Mouse (Mus musculus): ENCODE measurements around the gene Pml. TPM values are rescaled to one million over a fixed set of nuclear protein-coding genes. Genes with fewer than 3 reads are reported as not detected.

The Pml gene
- polyA plus RNA-seq, 1 experiment from 2014 or later: 15.3 TPM

DNA sequence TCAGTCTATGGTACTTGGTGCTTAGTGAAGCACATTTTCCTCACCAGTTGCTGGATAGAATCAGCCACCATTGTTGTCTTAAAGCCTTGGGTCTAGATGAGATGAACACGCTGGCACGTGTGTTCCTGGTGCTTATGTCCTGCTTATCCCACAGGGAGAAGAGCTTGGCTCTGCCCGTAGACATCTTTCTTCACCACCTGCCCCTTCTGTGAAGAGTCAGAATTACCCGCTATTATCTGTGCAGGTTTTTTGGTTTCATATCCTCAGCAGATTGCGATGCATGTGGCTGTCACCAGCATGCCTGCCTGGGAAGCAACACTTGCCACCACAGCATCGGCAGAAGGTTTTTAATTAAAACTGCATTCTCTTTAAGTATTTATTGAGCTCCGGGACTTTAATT, 43.6 kb downstream of the Pml start:
- Histone ChIP-seq H3K4me2 (ENCODE audit: low read depth, low read length) (no peak overlapping the region), H3K27me3 (replicated peaks; ENCODE audit: control insufficient read depth, insufficient read depth, low read length) (peaks cover 33% of the 10 kb centered on the region), H3K9ac (ENCODE audit: low read depth, low read length) (no peak overlapping the region), H3K9me3 (ENCODE audit: control insufficient read depth, low read length) (no peaks in the 10 kb centered on the region), H3K36me3 (ENCODE audit: control insufficient read depth, insufficient read depth, low read length) (no peaks in the 10 kb centered on the region), H3K4me3 (ENCODE audit: low read depth, low read length) (no peak overlapping the region), H3K4me1 (ENCODE audit: control insufficient read depth, insufficient read depth, low read length) (peaks cover 18% of the 10 kb centered on the region), H3K27ac (replicated peaks; ENCODE audit: low read depth, low read length) (no peak overlapping the region)
- DNase-seq (ENCODE audit: low spot score) (no peak), ATAC-seq (ENCODE audit: low read depth) (no peak)
- WGBS: 82% methylated on average over 7 of the region's 7 CpGs

DNA sequence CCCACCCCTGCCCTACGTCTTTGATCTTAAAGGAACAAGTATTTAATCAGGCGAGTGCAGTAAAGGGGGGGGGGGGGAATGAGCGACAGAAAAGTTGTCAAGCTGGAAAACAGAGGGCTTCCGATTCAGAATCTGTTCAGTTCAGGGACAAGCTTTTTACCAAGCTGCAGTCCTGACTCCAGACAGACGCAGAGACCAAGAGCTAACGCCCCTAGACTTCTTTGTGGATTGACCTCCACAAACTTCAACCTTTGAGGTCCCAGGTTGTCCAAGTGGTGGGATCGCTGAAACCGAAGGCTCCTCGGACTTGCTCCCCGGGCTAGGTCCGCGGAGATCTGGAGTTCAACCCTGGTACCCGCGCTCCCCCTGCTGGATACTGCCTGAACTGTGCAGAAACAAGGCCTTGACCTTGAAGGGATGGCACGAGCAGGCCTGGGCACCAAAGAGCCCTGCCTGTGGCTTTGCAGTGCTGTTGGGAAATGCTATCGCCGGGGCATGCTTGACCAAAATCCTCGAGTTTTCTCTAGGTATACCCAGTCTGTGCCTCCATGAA, 45.1 kb downstream of the Pml start:
- H3K9ac ChIP-seq (ENCODE audit: low read depth, low read length): peak overlapping the region; percentile 47; the same call in 1 of the 2 replicates
- 3% methylated on average over 18 of the region's 18 CpGs for WGBS
- peak; percentile 77 for ATAC-seq (ENCODE audit: low read depth)

DNA sequence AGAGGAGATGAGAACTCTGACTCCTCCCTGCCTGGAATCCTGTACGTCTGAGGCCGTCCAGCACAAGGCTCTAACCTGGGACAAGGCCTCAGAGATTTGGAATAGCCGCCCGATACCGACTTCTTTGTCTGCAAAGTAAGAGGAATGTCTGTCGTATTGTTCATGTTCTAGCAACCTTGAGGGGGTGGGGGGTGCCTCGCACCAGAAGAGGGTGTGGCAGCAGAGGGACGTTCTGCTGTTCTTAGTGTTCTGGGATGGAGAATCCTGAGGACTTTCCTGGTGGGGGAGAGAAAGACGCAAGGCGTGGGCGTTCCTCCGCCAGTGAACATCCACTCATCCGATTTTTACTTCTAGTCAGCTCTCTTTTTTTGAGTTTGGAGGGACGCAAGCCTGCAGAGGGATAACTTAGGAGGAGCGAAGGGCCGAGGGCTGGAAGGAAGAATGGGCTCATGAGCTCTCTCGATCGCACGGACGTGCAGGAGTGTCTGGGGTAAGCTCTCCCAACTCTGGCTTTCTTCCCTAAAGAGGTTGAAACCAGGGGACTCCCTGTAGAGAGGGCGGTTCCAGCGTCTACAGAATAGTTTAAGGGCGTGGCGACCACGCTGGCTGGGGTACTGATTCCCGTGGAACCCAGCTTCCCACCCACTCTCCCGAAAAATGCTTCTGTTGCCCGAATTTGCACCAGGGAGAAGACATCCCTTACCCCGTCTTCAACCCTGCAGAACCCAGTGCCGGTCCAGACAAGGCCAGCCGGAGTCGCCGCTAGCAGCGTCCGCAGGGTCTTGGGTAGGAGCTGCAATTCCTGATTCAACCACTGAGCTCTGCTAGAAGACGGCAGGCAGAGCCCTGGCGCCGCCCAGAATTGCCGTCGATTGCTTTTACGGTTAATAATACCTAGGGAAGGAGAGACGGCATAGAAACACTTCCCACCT, 45.8 kb downstream of the Pml start, which contains the start of the genes Islr and Islr2:
TSS of gene Islr (minus strand) at position 791 of the 932 bp plus-strand sequence.
TSS of gene Islr2 (minus strand) at position 804 of the 932 bp plus-strand sequence.
- Histone ChIP-seq H3K36me3 (ENCODE audit: control insufficient read depth, insufficient read depth, low read length) (no peaks in the 10 kb centered on the region), H3K9ac (ENCODE audit: low read depth, low read length) (peak within 1 kb of the TSS; percentile 47), H3K9me3 (ENCODE audit: control insufficient read depth, low read length) (no peaks in the 10 kb centered on the region), H3K27me3 (replicated peaks; ENCODE audit: control insufficient read depth, insufficient read depth, low read length) (peaks cover 55% of the 10 kb centered on the region), H3K4me2 (ENCODE audit: low read depth, low read length) (peak within 1 kb of the TSS; percentile 59), H3K4me3 (ENCODE audit: low read depth, low read length) (peak within 1 kb of the TSS; percentile 35), H3K4me1 (ENCODE audit: control insufficient read depth, insufficient read depth, low read length) (peaks cover 24% of the 10 kb centered on the region), H3K27ac (replicated peaks; ENCODE audit: low read depth, low read length) (no peak within 1 kb of the TSS)
- peak; percentile 76 for ATAC-seq (ENCODE audit: low read depth)
- WGBS: 2% methylated on average over 42 of the region's 42 CpGs
- DNase-seq (ENCODE audit: low spot score): peak; percentile 89

More for the DNA sequence above, 45.1 kb downstream of the Pml start:
- no peak overlapping the region for H3K27ac ChIP-seq (replicated peaks; ENCODE audit: low read depth, low read length)
- H3K9me3 ChIP-seq (ENCODE audit: control insufficient read depth, low read length): no peaks in the 10 kb centered on the region
- peaks cover 18% of the 10 kb centered on the region for H3K4me1 ChIP-seq (ENCODE audit: control insufficient read depth, insufficient read depth, low read length)
- peaks cover 48% of the 10 kb centered on the region for H3K27me3 ChIP-seq (replicated peaks; ENCODE audit: control insufficient read depth, insufficient read depth, low read length)
- DNase-seq (ENCODE audit: low spot score): peak; percentile 86
- peak overlapping the region; percentile 59 for H3K4me2 ChIP-seq (ENCODE audit: low read depth, low read length)
- H3K4me3 ChIP-seq (ENCODE audit: low read depth, low read length): peak overlapping the region; percentile 35
- no peaks in the 10 kb centered on the region for H3K36me3 ChIP-seq (ENCODE audit: control insufficient read depth, insufficient read depth, low read length)

DNA sequence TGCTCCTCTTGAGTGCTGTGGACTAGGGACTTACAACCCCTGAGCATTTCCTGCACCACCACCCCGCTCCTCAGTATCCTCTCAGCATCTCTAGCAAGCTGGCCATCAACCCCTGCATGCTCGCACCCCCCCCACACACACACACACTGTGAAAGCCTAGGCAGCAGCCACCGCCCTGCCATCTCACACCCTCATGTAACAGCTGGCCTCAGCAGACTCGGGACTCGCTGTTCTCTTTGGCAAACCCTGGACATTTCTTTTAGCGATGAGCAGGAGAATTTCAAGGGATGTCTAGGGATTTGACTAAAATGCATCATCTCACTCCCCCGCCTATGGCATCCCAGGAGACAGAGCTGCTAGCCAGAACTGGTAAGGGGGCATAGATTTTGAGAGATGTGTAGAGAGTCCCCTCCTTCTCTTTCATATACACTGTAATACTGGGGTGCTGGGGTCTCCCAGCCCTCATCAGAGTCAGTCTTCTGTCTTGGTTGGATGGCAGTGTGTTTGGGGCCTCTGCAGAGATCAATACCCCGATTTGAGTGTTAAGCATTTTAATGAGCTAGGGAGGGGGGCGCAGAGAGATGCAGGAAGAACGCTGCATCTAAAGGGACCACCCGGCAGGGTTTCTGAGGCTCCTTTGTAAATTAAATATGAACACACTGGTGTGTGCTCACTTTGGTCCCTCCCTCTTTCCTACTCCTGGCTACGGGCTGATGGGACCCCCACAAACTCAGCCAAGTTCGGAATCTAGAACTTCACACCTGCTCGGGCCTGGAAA, 46.7 kb downstream of the Pml start:
- Histone ChIP-seq H3K9ac (ENCODE audit: low read depth, low read length) (no peak overlapping the region; the same call in 1 of the 2 replicates), H3K4me1 (ENCODE audit: control insufficient read depth, insufficient read depth, low read length) (peaks cover 32% of the 10 kb centered on the region), H3K27ac (replicated peaks; ENCODE audit: low read depth, low read length) (no peak overlapping the region), H3K27me3 (replicated peaks; ENCODE audit: control insufficient read depth, insufficient read depth, low read length) (peaks cover 64% of the 10 kb centered on the region), H3K9me3 (ENCODE audit: control insufficient read depth, low read length) (no peaks in the 10 kb centered on the region), H3K36me3 (ENCODE audit: control insufficient read depth, insufficient read depth, low read length) (no peaks in the 10 kb centered on the region), H3K4me2 (ENCODE audit: low read depth, low read length) (peak overlapping the region; percentile 48; the same call in 1 of the 2 replicates), H3K4me3 (ENCODE audit: low read depth, low read length) (0 out of 2 replicates have a peak overlapping the region, but pooled peaks have one; percentile 29)
- no peak for DNase-seq (ENCODE audit: low spot score)
- ATAC-seq (ENCODE audit: low read depth): no peak
- 11% methylated on average over 14 of the region's 14 CpGs for WGBS

DNA sequence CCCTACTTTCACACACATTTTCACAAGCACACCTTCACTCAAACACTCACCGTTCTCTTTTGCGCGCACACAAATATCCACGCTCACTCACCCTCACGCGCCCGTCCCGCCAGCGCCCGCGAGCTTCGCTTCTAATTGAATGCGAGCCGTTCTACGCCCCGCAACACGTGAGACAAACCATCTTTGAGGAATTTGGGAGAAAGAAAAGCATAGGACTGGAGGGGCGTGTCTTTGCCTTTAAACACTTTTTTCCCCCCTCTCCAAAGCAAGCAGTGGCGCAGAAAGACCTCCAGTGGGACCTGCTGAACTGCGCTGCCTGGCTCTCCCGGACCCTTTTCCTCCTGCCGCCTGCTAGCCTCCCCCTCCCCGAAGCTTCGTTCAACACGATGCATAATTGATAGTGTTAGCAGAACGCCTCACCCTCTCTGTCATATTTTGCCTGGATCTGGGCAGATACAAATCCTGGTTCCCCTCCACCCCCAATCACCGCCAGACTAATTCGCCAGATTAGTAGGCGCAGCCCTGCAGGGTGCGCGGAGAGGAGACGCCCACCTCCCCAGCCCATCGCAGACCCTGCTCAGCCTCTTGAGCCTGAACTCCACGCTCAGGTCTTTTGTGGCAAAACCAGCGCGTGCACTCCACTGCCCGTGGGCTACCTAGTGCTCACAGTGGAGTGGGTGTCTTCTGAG, 47.6 kb downstream of the Pml start:
- Histone ChIP-seq H3K4me2 (ENCODE audit: low read depth, low read length) (peak overlapping the region; percentile 48), H3K27ac (replicated peaks; ENCODE audit: low read depth, low read length) (peak overlapping the region; percentile 21; the same call in 1 of the 2 replicates), H3K9ac (ENCODE audit: low read depth, low read length) (no peak overlapping the region; the same call in 1 of the 2 replicates), H3K9me3 (ENCODE audit: control insufficient read depth, low read length) (no peaks in the 10 kb centered on the region), H3K4me1 (ENCODE audit: control insufficient read depth, insufficient read depth, low read length) (peaks cover 38% of the 10 kb centered on the region), H3K4me3 (ENCODE audit: low read depth, low read length) (peak overlapping the region; percentile 29), H3K27me3 (replicated peaks; ENCODE audit: control insufficient read depth, insufficient read depth, low read length) (peaks cover 73% of the 10 kb centered on the region), H3K36me3 (ENCODE audit: control insufficient read depth, insufficient read depth, low read length) (no peaks in the 10 kb centered on the region)
- under 1% methylated on average over 35 of the region's 37 CpGs for WGBS
- no peak for DNase-seq (ENCODE audit: low spot score)
- no peak for ATAC-seq (ENCODE audit: low read depth)

DNA sequence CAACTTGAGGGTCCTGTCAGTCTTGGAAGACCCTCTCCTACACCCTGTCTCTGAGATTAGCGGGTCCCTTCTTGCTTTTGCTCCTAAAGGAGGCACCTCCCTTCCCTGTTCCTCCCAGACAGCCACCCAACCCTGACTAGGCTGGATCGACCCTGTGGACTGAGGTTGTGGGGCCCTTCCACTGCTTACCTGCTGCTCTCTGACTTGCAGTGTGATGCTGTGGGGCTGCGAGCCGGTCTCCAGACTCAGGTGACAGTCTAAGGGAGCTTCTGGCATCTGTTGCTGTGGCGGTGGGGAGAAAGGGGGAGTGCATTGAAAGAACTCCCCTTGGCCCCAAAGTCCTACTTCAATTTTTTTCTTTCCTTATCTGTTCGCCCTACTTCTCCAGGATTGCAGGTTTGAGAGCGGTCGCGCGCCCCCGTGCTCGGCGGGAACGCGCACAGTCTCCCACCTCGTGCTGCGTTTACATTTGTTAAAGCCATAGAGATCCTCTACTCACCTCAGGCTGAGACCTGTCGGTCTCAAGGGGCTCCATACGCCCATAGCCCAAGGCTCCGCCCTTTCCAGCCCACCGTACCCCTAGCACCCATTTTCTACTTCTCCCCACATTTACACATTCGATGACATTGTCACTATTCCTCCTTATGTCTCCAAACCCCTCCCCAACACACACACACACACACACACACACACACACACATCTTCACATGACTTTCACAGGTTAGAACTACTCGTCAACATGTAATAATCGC, 48.3 kb downstream of the Pml start:
- Histone ChIP-seq H3K36me3 (ENCODE audit: control insufficient read depth, insufficient read depth, low read length) (no peaks in the 10 kb centered on the region), H3K27me3 (replicated peaks; ENCODE audit: control insufficient read depth, insufficient read depth, low read length) (peaks cover 80% of the 10 kb centered on the region), H3K4me2 (ENCODE audit: low read depth, low read length) (peak overlapping the region; percentile 48), H3K27ac (replicated peaks; ENCODE audit: low read depth, low read length) (peak overlapping the region; percentile 21; the same call in 1 of the 2 replicates), H3K4me3 (ENCODE audit: low read depth, low read length) (peak overlapping the region; percentile 29), H3K4me1 (ENCODE audit: control insufficient read depth, insufficient read depth, low read length) (peaks cover 45% of the 10 kb centered on the region), H3K9ac (ENCODE audit: low read depth, low read length) (peak overlapping the region; percentile 37), H3K9me3 (ENCODE audit: control insufficient read depth, low read length) (no peaks in the 10 kb centered on the region)
- DNase-seq (ENCODE audit: low spot score): no peak
- 2% methylated on average over 24 of the region's 24 CpGs for WGBS
- ATAC-seq (ENCODE audit: low read depth): no peak

DNA sequence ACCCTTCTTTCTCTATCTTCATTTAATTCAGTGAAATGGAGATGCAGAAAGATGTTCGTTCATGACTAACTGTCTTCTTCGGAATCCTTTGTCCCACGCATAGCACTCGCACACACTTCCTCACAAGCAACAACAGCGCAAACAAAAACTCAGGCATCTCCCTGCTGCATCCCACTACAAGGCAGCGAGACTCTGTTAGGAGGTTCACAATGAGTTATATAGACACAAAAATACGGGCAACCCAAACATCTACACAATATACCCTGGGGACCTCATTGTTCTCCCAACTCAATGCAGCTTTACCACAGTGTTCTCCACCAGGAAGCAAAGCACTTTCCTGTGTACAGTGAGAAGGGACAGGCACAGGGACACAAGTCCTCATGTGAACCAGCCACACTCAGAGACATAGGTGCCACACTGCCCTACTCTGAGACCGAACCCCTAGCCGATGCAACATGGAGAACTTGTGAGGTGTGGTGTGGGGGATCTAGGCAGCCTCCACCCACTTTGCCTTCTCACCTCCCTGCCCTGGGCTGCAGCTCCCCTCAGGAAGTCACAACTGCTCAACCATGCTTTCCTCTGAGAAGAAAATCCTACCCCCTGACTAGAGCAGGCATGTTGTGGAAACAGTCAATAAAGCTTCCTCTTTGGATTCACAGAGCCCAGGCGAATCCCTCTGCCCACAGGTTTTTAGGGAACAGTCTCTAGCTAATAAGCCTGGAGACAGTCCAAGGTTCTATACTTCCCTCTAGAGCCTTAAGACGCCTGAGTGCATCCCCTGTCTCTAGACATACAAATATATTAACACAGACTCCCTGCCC, 49.1 kb downstream of the Pml start:
- H3K27me3 ChIP-seq (replicated peaks; ENCODE audit: control insufficient read depth, insufficient read depth, low read length): peaks cover 88% of the 10 kb centered on the region
- H3K36me3 ChIP-seq (ENCODE audit: control insufficient read depth, insufficient read depth, low read length): no peaks in the 10 kb centered on the region
- no peaks in the 10 kb centered on the region for H3K9me3 ChIP-seq (ENCODE audit: control insufficient read depth, low read length)
- peak overlapping the region; percentile 53; the same call in 1 of the 2 replicates for H3K4me2 ChIP-seq (ENCODE audit: low read depth, low read length)
- 16% methylated on average over 11 of the region's 11 CpGs for WGBS
- no peak for DNase-seq (ENCODE audit: low spot score)
- no peak for ATAC-seq (ENCODE audit: low read depth)
- peak overlapping the region; percentile 29; the same call in 1 of the 2 replicates for H3K4me3 ChIP-seq (ENCODE audit: low read depth, low read length)
- peak overlapping the region; percentile 37; the same call in 1 of the 2 replicates for H3K9ac ChIP-seq (ENCODE audit: low read depth, low read length)
- no peak overlapping the region for H3K27ac ChIP-seq (replicated peaks; ENCODE audit: low read depth, low read length)
- peaks cover 47% of the 10 kb centered on the region for H3K4me1 ChIP-seq (ENCODE audit: control insufficient read depth, insufficient read depth, low read length)
